Mouse (Mus musculus) adrenal gland, adult 2 months (tissue): ENCODE measurements around the gene Tomm40l. TPM values are rescaled to one million over a fixed set of nuclear protein-coding genes. Genes with fewer than 3 reads are reported as not detected.

Experiments used
- DNase-seq: peaks from one replicate; pipeline ENCODE4 v3.0.0; 2021
- polyA plus RNA-seq: library from polyadenylated mRNA; depleted of rRNA; stranded (reverse); fragments of >200 nt; gene quantifications from 2 replicates; pipeline ENCODE4 v1.2.3, GENCODE M21; 2012
- total RNA-seq, 2 experiments: library from RNA; stranded (reverse); gene quantifications; 2 replicates each; pipeline ENCODE4 v1.2.3; 2021

Gene Tomm40l
- total and polyA plus RNA-seq, 3 experiments, result 34.4 to 63.1 (median 37.2) TPM

- DNase-seq, result no peak
These were observed 7.4 kb upstream of the Tomm40l start for GRCm38 (mm10) chr1:171229750-171230149.

GRCm38 (mm10) chr1:171227879-171228278 lies 5.6 kb upstream of the Tomm40l start:
- DNase-seq, result peak; percentile 65

DNA sequence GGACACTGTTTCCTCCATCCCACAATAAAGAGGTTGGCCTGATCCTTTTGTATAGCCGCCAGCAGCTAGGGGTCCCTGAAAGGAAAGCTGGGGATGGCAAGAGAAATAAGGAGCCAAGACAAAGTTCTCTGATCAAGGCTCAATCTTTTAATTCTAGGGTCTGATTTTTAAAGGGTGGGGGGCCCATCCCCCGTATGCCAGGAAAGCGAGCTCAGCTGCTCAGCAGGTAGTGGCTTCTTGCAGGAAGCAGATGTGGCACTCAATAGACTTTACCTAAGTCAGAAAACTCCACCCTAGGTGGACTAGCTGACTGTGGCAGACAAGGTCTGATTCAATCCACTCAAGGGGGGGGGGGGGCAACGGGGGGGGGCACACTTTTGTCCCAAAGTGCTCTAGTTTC lies 4.5 kb upstream of the Tomm40l start:
- no peak for DNase-seq

GRCm38 (mm10) chr1:171224857-171225256 lies 2.5 kb upstream of the Tomm40l start, which contains the start of gene Apoa2:
Gene Apoa2, plus strand, starts transcription at chr1:171225054.
- no peak for DNase-seq

DNA sequence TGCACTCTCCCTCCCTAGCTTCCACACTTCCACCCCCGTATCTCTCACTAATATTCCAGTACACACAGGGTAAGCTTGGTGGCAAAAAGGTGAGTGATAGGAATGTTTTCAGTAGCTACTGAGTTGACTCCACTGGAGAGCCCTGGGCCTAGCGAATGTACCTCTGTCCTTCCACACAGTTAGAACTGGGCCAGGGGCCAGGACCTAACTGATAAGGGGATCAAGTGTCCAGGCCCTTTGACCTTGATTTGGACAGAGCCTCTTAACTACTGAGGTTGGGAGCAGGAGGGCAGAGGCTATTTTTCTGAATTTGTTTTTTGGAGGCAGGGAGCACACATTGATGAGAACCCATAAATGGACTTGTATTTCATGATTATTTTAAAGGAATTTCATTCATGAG lies 1.5 kb upstream of the Tomm40l start:
- DNase-seq, result peak; percentile 86

GRCm38 (mm10) chr1:171223168-171223567 lies 854 bp upstream of the Tomm40l start:
- no peak for DNase-seq

- DNase-seq, result peak; percentile 52
These were observed 777 bp downstream of the Tomm40l start for GRCm38 (mm10) chr1:171221281-171222193.

DNA sequence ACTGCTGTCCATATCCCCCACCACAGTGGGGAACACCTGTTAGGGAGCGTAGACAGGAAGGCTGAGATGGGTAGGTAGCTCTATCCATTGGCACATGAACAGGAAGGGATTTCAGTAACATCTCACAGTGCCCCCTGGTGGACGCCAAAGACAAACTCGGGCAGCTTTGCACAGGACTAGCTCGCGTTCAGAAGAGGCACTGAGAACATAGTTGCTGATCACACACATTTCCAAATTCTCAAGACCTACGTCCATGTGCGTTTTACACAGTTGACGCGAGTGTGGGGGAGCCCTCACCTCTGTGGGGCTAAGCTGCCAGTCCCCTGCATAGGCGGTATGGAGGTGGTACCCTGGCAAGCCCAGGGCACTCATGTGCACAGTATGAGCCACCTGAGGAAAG lies 1.4 kb downstream of the Tomm40l start:
- peak; percentile 85 for DNase-seq

GRCm38 (mm10) chr1:171216241-171216955 lies 5.9 kb downstream of the Tomm40l start:
- DNase-seq, result no peak

DNA sequence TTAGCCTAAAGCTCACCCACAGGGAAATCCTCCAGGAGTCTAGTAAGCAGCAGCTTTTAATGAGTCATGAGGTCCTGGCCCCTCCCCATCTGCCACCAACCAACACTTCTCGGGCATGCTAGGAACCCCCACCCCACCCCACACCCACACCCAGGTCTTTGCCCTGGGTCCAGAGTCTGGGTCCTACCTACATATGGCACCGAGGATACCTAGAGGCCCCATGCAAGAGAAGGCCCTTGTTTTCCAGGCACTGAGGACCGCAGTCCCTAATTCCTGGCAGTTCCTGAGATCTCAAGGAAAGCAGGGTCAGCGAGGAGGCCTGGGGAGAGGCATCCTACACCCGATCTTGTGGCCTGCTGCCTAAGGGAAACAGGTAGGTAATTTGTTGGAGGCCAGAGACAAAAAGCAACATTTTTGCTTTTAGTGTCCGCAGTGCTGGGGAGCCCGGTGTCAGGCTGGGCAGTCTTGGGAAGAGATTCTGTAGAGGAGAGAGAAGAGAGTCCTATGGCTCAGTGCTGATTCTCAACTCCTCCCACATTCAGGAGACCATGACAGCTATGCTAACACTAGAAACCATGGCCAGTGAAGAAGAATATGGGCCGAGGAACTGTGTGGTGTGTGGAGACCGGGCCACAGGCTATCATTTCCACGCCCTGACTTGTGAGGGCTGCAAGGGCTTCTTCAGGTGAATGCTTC lies 8.4 kb downstream of the Tomm40l start, which contains the start of gene Nr1i3:
TSS of gene Nr1i3 (plus strand) at position 170 of the 696 bp plus-strand sequence.
- DNase-seq, result no peak

DNA sequence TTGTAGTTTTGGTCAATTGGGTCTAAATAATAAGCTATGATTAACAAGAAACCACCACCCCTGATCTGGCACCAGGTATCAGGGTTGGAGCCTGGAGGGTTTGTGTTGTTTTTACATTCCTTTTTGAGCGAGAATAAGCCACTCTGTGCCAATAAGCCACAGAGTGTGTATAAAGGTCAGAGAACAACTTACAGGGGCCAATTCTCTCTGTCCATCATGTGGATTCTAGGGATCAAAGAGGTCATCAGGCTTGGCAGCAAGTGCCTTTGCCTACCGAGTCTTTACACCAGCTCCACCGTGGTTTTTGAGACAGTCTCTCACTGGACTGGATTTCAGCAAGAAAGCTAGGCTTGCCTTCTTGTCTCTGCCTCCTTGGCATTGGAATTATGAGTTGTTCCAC lies 9.5 kb downstream of the Tomm40l start:
- DNase-seq, result no peak

GRCm38 (mm10) chr1:171209409-171209808 lies 12.9 kb downstream of the Tomm40l start:
- DNase-seq, result no peak

DNA sequence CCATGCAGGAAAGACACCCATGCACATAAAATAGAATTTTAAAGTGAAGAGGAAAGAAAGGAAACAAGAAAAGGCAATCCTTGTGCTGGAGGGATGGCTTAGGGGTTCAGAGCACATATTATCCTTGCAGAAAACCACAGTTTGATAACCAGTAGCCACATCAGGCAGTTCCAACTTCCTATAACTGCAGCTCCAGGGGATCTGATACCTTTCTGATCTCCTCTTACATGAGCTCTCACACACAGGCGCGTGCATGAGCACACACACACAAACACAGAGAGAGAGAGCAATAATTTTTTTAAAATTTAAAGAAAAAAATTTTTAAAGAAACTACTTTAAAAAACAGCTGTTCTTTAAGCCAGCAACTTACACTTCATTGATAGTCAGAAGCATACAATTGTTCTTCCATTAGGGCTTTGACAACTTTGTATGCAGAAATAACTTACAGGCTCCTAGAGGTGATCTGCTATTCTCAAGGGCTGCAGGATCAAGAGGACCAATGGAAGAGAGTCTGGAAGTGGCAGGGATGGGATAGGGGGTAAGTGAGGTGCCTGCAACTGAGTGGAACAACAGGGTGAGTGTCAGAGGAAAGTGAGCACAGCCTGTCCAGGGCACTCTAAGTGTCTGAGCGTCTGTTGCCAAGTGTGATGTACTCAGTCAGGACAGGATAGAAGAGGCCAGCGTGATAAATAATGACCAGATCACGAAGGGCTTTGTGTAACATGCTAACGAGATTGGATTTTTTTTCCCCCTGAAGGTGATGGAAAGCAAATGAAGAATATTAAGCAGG lies 16.4 kb downstream of the Tomm40l start:
- DNase-seq, result no peak

DNA sequence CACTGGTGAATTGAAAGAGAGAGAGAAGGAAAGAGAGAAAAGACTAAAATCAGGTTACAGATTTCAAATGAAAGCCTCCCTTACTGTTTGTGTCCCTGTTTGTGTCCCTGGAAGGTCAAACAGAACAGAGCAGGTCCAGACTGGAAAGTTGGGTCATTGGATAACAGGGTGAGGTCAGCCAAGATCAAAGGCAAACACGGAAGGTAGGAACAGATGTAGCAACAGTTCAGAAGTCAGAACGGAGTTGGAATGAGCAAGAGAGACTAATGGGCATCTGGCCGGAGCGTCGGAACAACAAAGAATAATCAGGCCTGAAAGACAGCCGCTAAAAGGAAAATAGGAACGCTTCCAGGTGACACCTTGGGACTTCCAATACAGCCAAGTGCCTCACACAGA lies 18.1 kb downstream of the Tomm40l start:
- DNase-seq, result no peak

- DNase-seq, result no peak
These were observed 18.7 kb downstream of the Tomm40l start for GRCm38 (mm10) chr1:171203471-171204248.

DNA sequence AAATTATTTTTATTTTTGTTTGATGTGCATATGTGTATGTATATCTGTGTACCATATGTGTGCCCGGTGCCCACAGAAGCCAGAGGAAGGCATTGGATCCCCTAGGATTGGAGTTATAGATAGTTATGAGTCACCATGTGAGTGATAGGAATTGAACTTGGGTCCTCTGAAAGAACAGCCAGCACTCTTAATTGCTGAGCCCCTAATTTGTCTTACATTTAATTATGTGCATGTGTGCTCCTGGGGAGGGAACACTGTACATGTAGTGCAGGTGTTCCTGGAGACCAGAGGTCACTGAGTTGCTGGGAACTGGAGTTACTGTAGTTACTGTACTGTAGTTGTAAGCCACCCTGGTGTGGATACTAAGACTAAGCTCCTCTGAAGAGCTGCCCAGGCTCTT lies 21.5 kb downstream of the Tomm40l start:
- DNase-seq, result no peak

DNA sequence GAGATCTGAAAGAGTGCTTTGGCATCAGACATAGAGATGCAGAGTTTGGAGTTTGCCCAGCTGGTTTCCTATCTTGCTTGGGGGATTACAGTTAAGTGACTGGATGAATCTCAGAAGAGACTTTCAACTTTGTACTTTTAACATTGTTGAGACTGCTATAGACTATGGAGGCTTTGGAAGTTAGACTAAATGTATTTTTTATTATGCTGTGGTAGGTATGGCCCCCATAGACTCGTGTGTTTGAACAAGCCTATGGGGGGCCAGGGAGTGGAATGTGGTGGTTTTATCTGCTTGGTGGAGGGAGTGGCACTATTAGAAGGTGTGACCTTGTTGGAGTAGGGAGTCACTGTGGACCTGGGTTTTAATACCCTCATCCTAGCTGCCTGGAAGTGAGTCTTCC lies 22.8 kb downstream of the Tomm40l start:
- no peak for DNase-seq

GRCm38 (mm10) chr1:171195887-171196397 lies 26.4 kb downstream of the Tomm40l start, which contains the start of gene Pcp4l1:
Gene Pcp4l1, minus strand, starts transcription at chr1:171196268.
- DNase-seq, result peak; percentile 77

DNA sequence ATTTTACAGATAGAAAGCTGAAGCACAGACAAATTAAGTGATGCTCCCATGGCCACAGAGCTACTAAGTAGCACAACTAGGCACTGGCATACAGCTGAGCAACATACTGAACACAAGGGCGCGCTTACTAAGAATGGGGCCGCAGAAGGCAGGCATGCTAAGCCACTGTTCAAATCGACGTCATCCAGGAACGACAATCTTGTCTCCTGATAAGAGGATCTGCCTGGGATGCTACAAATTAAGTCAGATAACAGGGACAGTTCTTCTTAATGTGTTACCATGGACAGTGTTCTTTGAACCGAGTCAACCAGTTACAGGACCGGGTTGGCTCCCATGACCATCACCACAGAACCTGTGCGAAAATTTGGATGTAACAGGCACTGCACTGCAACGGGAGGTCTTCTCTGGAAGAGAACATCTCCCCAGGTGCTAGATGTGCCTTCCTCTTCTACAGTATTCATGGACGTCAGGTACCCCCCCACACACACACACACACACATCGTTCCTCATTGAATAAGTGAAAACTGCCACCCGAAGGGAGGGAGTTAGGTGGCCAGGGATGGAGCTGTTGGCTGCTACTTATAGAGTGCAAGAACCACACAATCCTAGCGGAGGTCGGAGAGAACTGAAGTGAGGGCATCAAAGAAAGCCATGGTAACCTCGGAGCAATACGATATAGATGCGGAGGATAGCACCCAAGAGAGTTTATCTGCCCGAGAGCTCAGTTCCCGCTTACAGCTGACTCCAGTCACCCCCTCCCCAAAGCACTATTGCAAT lies 27.1 kb downstream of the Tomm40l start:
- DNase-seq, result peak; percentile 23
